Mouse (Mus musculus) kidney, embryonic 16.5 days (tissue): Measurements from ENCODE around the gene Snap25. TPM values are rescaled to one million over a fixed set of nuclear protein-coding genes. Genes with fewer than 3 reads are reported as not detected.

Source experiments
- ATAC-seq: fragments of 200-750 bp; cut with Nextera tagmentation; 2 replicates; pipeline ENCODE4 v1.8.0; 2017; ENCODE audit warnings: moderate TSS enrichment; ENCODE audit not compliant: low FRiP score, low TSS enrichment
- H3K27ac ChIP-seq: fragments of 300-500 bp; sonication (generic); 2 replicates; pipeline ENCODE4 v1.5.1; 2014; ENCODE audit warnings: low read length
- H3K27me3 ChIP-seq: fragments of 300-500 bp; sonication (generic); 2 replicates; pipeline ENCODE4 v1.6.1; 2014; ENCODE audit warnings: low read length, control low read depth, mixed read lengths; ENCODE audit not compliant: insufficient read depth
- H3K36me3 ChIP-seq: fragments of 300-500 bp; sonication (generic); 2 replicates; pipeline ENCODE4 v1.6.1; 2014; ENCODE audit warnings: low read length, control low read depth, mixed read lengths; ENCODE audit not compliant: insufficient read depth
- H3K4me1 ChIP-seq: fragments of 300-500 bp; sonication (generic); 2 replicates; pipeline ENCODE4 v1.6.1; 2014; ENCODE audit warnings: low read length, control low read depth, mixed read lengths; ENCODE audit not compliant: insufficient read depth
- H3K4me2 ChIP-seq: fragments of 300-500 bp; sonication (generic); replicated peaks from 2 replicates; pipeline ENCODE4 v1.6.1; 2014; ENCODE audit warnings: low read depth, low read length
- H3K4me3 ChIP-seq: fragments of 300-500 bp; sonication (generic); 2 replicates; pipeline ENCODE4 v1.5.1; 2014; ENCODE audit warnings: mild to moderate bottlenecking, low read length
- H3K9ac ChIP-seq: fragments of 300-500 bp; sonication (generic); replicated peaks from 2 replicates; pipeline ENCODE4 v1.6.1; 2014; ENCODE audit warnings: low read length
- H3K9me3 ChIP-seq: fragments of 300-500 bp; sonication (generic); 2 replicates; pipeline ENCODE4 v1.6.1; 2016; ENCODE audit warnings: low read length, control low read depth
- WGBS: fragments of 180-500 bp; shearing (Covaris S2); extraction: QIAGEN DNeasy Blood & Tissue Kit; methylation state at CpG from one replicate; pipeline ENCODE4 v1.1.7; 2014; 5-methylcytosine and 5-hydroxymethylcytosine counted together
- polyA plus RNA-seq: library from polyadenylated mRNA; unstranded; fragments of >200 nt; fragmentation: Nextera tagmentation; extraction: Ambion mirVana; gene quantifications from 2 replicates; pipeline ENCODE4 v1.2.1, GENCODE M21; 2015

Snap25 gene
- polyA plus RNA-seq = 1.2 and 2.8 TPM in 2 replicates

GRCm38 (mm10) chr2:136713299-136713758 lies at the start of gene Snap25:
TSS of gene Snap25 (plus strand) at chr2:136713453.
- H3K4me2 ChIP-seq = peak within 1 kb of the TSS; percentile 51
- under 1% methylated on average over 18 of the region's 20 CpGs for WGBS
- no peak within 1 kb of the TSS for H3K27ac ChIP-seq
- ATAC-seq = peak; percentile 72
- H3K9ac ChIP-seq = no peak within 1 kb of the TSS
- peak within 1 kb of the TSS; percentile 23 for H3K4me3 ChIP-seq
- H3K9me3 ChIP-seq = no peaks in the 10 kb centered on the region
- H3K36me3 ChIP-seq = no peaks in the 10 kb centered on the region
- H3K27me3 ChIP-seq = no peaks in the 10 kb centered on the region; the same call in 1 of the 2 replicates
- peaks cover 6% of the 10 kb centered on the region for H3K4me1 ChIP-seq

GRCm38 (mm10) chr2:136666951-136667350 lies 46.3 kb upstream of the Snap25 start:
- peaks cover 3% of the 10 kb centered on the region; the same call in 1 of the 2 replicates for H3K4me1 ChIP-seq
- WGBS = 52% methylated on average over 1 of the region's 1 CpGs
- H3K27ac ChIP-seq = no peak overlapping the region
- H3K27me3 ChIP-seq = no peaks in the 10 kb centered on the region
- H3K36me3 ChIP-seq = no peaks in the 10 kb centered on the region
- ATAC-seq = no peak
- H3K9ac ChIP-seq = no peak overlapping the region
- no peak overlapping the region for H3K4me3 ChIP-seq
- H3K9me3 ChIP-seq = no peaks in the 10 kb centered on the region
- H3K4me2 ChIP-seq = no peak overlapping the region

GRCm38 (mm10) chr2:136669183-136669582 lies 44.1 kb upstream of the Snap25 start:
- H3K4me3 ChIP-seq = no peak overlapping the region
- 73% methylated on average over 3 of the region's 3 CpGs for WGBS
- no peaks in the 10 kb centered on the region for H3K9me3 ChIP-seq
- no peak overlapping the region for H3K27ac ChIP-seq
- H3K27me3 ChIP-seq = no peaks in the 10 kb centered on the region
- H3K4me2 ChIP-seq = no peak overlapping the region
- no peak for ATAC-seq
- H3K36me3 ChIP-seq = no peaks in the 10 kb centered on the region
- no peak overlapping the region for H3K9ac ChIP-seq
- peaks cover 3% of the 10 kb centered on the region; the same call in 1 of the 2 replicates for H3K4me1 ChIP-seq

GRCm38 (mm10) chr2:136669665-136670064 lies 43.6 kb upstream of the Snap25 start:
- H3K36me3 ChIP-seq = no peaks in the 10 kb centered on the region
- H3K9me3 ChIP-seq = no peaks in the 10 kb centered on the region
- no peak for ATAC-seq
- peaks cover 3% of the 10 kb centered on the region; the same call in 1 of the 2 replicates for H3K4me1 ChIP-seq
- H3K9ac ChIP-seq = no peak overlapping the region
- WGBS = 75% methylated on average over 3 of the region's 3 CpGs
- no peak overlapping the region for H3K4me2 ChIP-seq
- no peaks in the 10 kb centered on the region for H3K27me3 ChIP-seq
- H3K27ac ChIP-seq = no peak overlapping the region
- no peak overlapping the region for H3K4me3 ChIP-seq

GRCm38 (mm10) chr2:136670539-136671271 lies 42.5 kb upstream of the Snap25 start:
- H3K9me3 ChIP-seq = no peaks in the 10 kb centered on the region
- H3K27me3 ChIP-seq = no peaks in the 10 kb centered on the region
- no peak overlapping the region for H3K9ac ChIP-seq
- ATAC-seq = no peak
- no peak overlapping the region for H3K27ac ChIP-seq
- 50% methylated on average over 9 of the region's 9 CpGs for WGBS
- peaks cover 3% of the 10 kb centered on the region; the same call in 1 of the 2 replicates for H3K4me1 ChIP-seq
- H3K4me2 ChIP-seq = no peak overlapping the region
- H3K4me3 ChIP-seq = no peak overlapping the region
- H3K36me3 ChIP-seq = no peaks in the 10 kb centered on the region

GRCm38 (mm10) chr2:136674077-136674757 lies 39.0 kb upstream of the Snap25 start:
- Histone ChIP-seq H3K9ac (no peak overlapping the region), H3K4me1 (peaks cover 13% of the 10 kb centered on the region), H3K27ac (no peak overlapping the region), H3K4me3 (no peak overlapping the region), H3K9me3 (no peaks in the 10 kb centered on the region), H3K27me3 (no peaks in the 10 kb centered on the region), H3K4me2 (no peak overlapping the region), H3K36me3 (no peaks in the 10 kb centered on the region)
- 62% methylated on average over 4 of the region's 4 CpGs for WGBS
- no peak for ATAC-seq

DNA sequence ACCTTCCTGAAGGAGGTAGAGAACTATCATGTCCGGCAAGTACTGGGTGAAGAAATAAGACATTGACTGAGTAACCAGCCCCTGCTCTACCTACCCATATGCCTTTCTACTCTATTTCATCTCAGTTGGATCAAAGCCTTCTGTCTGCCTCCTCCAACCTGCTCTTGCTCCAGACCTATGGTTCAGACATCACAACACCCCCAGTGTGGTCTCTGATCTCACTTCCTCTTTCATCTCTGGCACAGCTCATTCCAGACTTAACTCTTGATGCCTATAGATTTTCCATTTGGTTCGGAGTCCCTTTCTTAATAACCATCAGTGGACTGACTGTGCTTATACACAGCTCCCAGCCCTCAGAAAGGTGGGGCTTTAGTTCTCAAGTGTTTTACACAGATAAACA lies 37.1 kb upstream of the Snap25 start:
- H3K4me1 ChIP-seq = peaks cover 15% of the 10 kb centered on the region
- no peak overlapping the region for H3K9ac ChIP-seq
- ATAC-seq = no peak
- 88% methylated on average over 2 of the region's 2 CpGs for WGBS
- no peaks in the 10 kb centered on the region for H3K36me3 ChIP-seq
- no peak overlapping the region for H3K27ac ChIP-seq
- H3K4me3 ChIP-seq = no peak overlapping the region
- H3K9me3 ChIP-seq = no peaks in the 10 kb centered on the region
- H3K4me2 ChIP-seq = no peak overlapping the region
- no peaks in the 10 kb centered on the region; the same call in 1 of the 2 replicates for H3K27me3 ChIP-seq

GRCm38 (mm10) chr2:136676918-136677445 lies 36.3 kb upstream of the Snap25 start:
- no peak for ATAC-seq

DNA sequence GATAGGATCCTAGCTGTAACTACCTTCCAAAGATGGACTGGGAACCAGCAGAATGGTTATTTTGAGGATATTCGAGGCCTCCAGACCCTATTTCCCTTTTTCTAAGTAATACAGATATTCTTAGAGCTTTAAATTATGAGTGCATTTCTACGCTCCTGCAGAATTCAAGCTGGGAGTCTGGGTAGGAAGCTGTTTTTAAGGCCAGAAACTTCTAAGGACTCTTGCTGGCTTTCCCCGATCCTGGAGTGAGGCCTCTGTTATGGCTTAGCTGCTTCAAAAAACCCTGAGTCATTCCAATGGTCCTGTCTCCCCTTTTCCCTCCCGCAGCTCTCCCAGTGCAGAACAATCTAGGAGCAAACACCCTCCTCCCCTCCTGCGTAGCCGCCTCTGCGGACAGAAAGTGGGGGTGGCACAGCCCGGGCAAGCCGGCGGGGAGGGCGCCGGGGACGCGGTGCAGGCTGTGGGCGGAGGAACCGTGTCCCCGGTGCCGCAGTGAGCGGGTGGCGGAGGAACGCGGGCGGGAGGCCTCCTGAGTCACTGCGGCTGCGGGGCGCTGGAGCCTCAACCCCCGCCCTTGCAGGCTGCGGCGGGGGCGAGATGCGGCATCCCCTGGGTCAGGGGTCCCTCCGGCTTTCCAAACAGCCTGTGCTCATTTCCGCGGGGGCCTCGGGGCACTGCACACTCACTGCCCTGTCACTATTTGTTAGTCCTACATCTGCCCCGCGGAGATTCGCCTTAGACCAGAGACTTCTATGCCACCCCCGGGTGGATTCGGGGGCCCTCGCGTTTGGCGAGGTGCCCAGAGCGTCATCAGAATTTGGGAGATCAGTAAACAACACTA lies 34.7 kb upstream of the Snap25 start:
- Histone ChIP-seq H3K4me2 (peak overlapping the region; percentile 93), H3K9me3 (no peaks in the 10 kb centered on the region), H3K27ac (peak overlapping the region; percentile 74), H3K36me3 (no peaks in the 10 kb centered on the region), H3K27me3 (no peaks in the 10 kb centered on the region; the same call in 1 of the 2 replicates), H3K9ac (peak overlapping the region; percentile 72), H3K4me1 (peaks cover 22% of the 10 kb centered on the region), H3K4me3 (peak overlapping the region; percentile 58)
- peak; percentile 84 for ATAC-seq
- 2% methylated on average over 42 of the region's 44 CpGs for WGBS

More at GRCm38 (mm10) chr2:136676918-136677445, 36.3 kb upstream of the Snap25 start:
- Histone ChIP-seq H3K9ac (no peak overlapping the region), H3K9me3 (no peaks in the 10 kb centered on the region), H3K36me3 (no peaks in the 10 kb centered on the region), H3K4me2 (no peak overlapping the region), H3K4me1 (peaks cover 15% of the 10 kb centered on the region), H3K27me3 (no peaks in the 10 kb centered on the region; the same call in 1 of the 2 replicates), H3K4me3 (no peak overlapping the region), H3K27ac (no peak overlapping the region)
- WGBS = 68% methylated on average over 8 of the region's 8 CpGs
